Mouse (Mus musculus) lung, embryonic 16.5 days (tissue): ENCODE results near the gene Nptn. TPM values are rescaled to one million over a fixed set of nuclear protein-coding genes. Genes with fewer than 3 reads are reported as not detected.

Source experiments
- ATAC-seq: fragments of 200-750 bp; cut with Nextera tagmentation; 2 replicates; pipeline ENCODE4 v1.8.0; 2017; ENCODE audit warnings: low read depth, mild to moderate bottlenecking, moderate library complexity
- H3K27ac ChIP-seq: fragments of 300-500 bp; sonication (generic); 2 replicates; pipeline ENCODE4 v1.5.1; 2014; ENCODE audit warnings: mild to moderate bottlenecking, control low read depth, low read length
- H3K27me3 ChIP-seq: fragments of 300-500 bp; sonication (generic); 2 replicates; pipeline ENCODE4 v1.6.1; 2014; ENCODE audit warnings: low read depth, low read length, mixed read lengths; ENCODE audit not compliant: control insufficient read depth, insufficient read depth
- H3K36me3 ChIP-seq: fragments of 300-500 bp; sonication (generic); 2 replicates; pipeline ENCODE4 v1.6.1; 2014; ENCODE audit warnings: low read length; ENCODE audit not compliant: control insufficient read depth, insufficient read depth
- H3K4me1 ChIP-seq: fragments of 300-500 bp; sonication (generic); replicated peaks from 2 replicates; pipeline ENCODE4 v1.6.1; 2014; ENCODE audit warnings: low read length, mixed read lengths; ENCODE audit not compliant: control insufficient read depth, insufficient read depth
- H3K4me2 ChIP-seq: fragments of 300-500 bp; sonication (generic); 2 replicates; pipeline ENCODE4 v1.6.1; 2014; ENCODE audit warnings: low read depth, low read length, control low read depth
- H3K4me3 ChIP-seq: fragments of 300-500 bp; sonication (generic); 2 replicates; pipeline ENCODE4 v1.5.1; 2014; ENCODE audit warnings: mild to moderate bottlenecking, low read length, control low read depth
- H3K9ac ChIP-seq: fragments of 300-500 bp; sonication (generic); 2 replicates; pipeline ENCODE4 v1.6.1; 2014; ENCODE audit warnings: low read length, control low read depth
- H3K9me3 ChIP-seq: fragments of 300-500 bp; sonication (generic); 2 replicates; pipeline ENCODE4 v1.6.1; 2016; ENCODE audit warnings: low read length; ENCODE audit not compliant: control insufficient read depth
- WGBS: fragments of 180-500 bp; shearing (Covaris S2); extraction: QIAGEN DNeasy Blood & Tissue Kit; methylation state at CpG from one replicate; pipeline ENCODE4 v1.1.7; 2014; 5-methylcytosine and 5-hydroxymethylcytosine counted together
- polyA plus RNA-seq: library from polyadenylated mRNA; unstranded; fragments of >200 nt; fragmentation: Nextera tagmentation; extraction: Ambion mirVana; gene quantifications from 2 replicates; pipeline ENCODE4 v1.2.1, GENCODE M21; 2015

Gene Nptn
- polyA plus RNA-seq, 1 experiment from 2014 or later: 142 TPM

DNA sequence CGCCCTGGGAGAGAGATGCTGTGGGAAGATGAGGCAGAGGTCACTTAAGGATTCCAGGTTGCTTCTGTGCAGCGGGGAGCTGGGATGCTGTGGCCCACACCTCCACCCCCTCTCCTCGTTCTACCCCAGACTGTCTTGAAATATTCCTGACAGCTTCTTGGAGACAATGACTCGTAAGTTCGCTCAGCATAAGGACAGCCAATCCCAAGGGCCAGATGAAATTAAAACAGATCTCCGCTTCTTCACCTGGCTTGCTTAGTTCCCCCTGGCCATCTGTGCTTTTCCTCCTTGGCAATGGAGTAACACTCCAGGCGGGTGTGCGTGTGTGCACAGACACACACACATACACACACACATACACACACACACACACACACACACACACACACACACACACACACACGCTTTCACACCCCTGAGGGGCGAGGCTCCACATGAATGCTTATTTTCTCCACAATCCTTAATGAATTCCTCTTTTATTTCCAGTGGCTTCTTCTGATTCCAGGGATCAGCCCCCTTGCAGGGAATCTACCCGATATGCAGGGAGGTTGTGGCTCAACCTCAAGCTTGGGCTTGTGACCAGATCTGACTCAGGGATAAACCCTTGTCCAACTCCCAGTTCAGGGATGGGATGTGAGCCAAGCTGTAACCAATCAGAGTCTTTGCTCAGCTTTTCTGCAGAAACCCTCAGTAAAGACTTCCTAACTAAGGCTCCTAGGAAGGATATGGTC lies 35.2 kb upstream of the Nptn start:
- H3K4me3 ChIP-seq: no peak overlapping the region
- no peak for ATAC-seq
- no peak overlapping the region for H3K27ac ChIP-seq
- H3K4me2 ChIP-seq: no peak overlapping the region
- WGBS: 79% methylated on average over 11 of the region's 11 CpGs
- no peaks in the 10 kb centered on the region for H3K27me3 ChIP-seq
- H3K4me1 ChIP-seq: peaks cover 13% of the 10 kb centered on the region
- no peak overlapping the region for H3K9ac ChIP-seq
- H3K36me3 ChIP-seq: no peaks in the 10 kb centered on the region
- no peaks in the 10 kb centered on the region for H3K9me3 ChIP-seq

DNA sequence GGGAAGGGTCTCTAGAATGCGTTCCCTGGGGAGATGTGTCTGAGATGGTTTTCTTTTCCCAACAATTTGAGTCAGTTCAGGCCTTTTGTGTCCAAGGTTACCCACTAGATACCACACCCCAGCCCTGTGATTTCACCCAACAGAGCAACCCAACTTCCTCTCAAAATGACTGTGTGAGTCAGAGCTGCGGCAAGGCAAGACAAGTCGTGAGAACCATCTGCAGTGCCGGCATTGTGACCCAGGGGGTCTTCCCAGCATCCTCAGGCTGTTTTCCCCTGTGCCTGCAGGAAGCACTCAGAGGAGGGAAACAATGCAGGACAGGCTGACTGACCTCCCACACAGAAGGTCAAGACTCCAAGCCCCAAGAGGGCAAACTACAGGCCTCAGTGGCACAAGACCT lies 33.1 kb upstream of the Nptn start:
- Histone ChIP-seq H3K4me3 (no peak overlapping the region), H3K27ac (no peak overlapping the region), H3K9ac (no peak overlapping the region), H3K36me3 (no peaks in the 10 kb centered on the region), H3K4me2 (no peak overlapping the region), H3K4me1 (peaks cover 10% of the 10 kb centered on the region; the same call in 1 of the 2 replicates), H3K9me3 (no peaks in the 10 kb centered on the region), H3K27me3 (no peaks in the 10 kb centered on the region)
- no peak for ATAC-seq
- 41% methylated on average over 4 of the region's 4 CpGs for WGBS

DNA sequence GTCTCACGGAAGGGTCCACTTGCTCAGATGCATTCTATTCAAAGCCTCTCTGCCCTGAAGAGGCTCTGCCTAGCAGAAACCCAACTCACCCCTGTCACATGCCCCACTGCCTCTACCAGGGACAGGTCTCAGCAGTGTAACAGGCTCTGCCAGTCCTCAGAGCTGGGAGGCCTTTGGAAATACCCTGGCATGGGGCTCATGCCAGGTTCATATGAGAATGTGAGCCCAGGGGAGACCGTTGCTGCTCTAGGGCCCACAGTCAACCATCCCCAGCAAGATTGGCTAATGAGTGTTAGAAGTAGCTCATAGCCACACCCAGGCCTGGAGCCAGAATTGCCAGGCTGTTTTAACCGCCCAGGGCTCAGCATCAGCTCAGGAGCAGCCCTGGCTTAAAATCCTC lies 32.3 kb upstream of the Nptn start:
- peak; percentile 13; the same call in 1 of the 2 replicates for ATAC-seq
- WGBS: 62% methylated on average over 3 of the region's 3 CpGs
- H3K9ac ChIP-seq: no peak overlapping the region
- peaks cover 14% of the 10 kb centered on the region; the same call in 1 of the 2 replicates for H3K4me1 ChIP-seq
- no peak overlapping the region for H3K4me3 ChIP-seq
- no peaks in the 10 kb centered on the region for H3K9me3 ChIP-seq
- H3K4me2 ChIP-seq: no peak overlapping the region
- H3K27me3 ChIP-seq: no peaks in the 10 kb centered on the region
- H3K27ac ChIP-seq: no peak overlapping the region
- H3K36me3 ChIP-seq: no peaks in the 10 kb centered on the region

DNA sequence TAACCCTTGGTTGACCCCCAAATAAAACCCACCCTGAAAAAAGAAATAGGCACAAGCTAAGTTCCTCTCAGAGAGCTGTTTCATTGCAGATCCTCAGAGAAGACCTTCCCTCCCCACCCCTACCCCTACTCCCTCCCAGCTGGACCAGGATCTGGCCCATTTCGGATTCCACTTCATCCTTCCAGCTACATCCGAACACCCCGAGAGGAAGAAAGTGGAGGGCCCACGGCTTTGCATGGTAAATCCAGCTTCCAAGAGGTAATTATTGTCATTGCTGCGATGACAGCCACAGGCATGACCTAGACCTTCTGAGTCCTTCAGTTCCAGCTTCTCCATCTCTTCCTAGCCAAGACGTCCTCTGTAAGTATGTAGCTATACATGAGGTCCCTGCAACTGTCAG lies 31.1 kb upstream of the Nptn start:
- H3K9me3 ChIP-seq: no peaks in the 10 kb centered on the region
- H3K9ac ChIP-seq: no peak overlapping the region
- WGBS: 89% methylated on average over 6 of the region's 6 CpGs

DNA sequence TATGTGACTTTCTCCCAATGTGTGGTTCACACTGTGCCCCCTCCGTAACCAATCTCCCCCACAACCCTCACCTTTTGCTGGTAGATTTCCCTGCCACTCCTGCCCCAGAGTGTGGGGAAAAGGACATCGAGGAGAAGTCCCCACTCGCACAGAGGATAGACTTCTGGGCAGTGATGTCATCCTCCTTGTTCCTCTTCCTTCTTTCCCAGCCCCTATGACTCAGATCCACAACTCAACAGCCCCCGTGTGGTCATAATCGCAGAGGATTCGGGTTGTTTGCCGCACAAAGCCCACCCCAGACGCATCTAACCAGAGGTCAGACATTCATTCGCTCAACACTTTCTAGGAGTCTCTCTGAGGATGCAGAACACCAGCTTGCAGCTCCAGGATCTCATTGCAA lies 30.0 kb upstream of the Nptn start:
- Histone ChIP-seq H3K4me2 (no peak overlapping the region), H3K27me3 (no peaks in the 10 kb centered on the region), H3K9me3 (no peaks in the 10 kb centered on the region), H3K36me3 (no peaks in the 10 kb centered on the region), H3K4me3 (no peak overlapping the region), H3K27ac (no peak overlapping the region), H3K4me1 (peaks cover 21% of the 10 kb centered on the region; the same call in 1 of the 2 replicates), H3K9ac (no peak overlapping the region)
- ATAC-seq: no peak
- WGBS: 70% methylated on average over 9 of the region's 9 CpGs

More for the DNA sequence above, 31.1 kb upstream of the Nptn start:
- H3K4me2 ChIP-seq: no peak overlapping the region
- no peak overlapping the region for H3K4me3 ChIP-seq
- no peak overlapping the region for H3K27ac ChIP-seq
- no peaks in the 10 kb centered on the region for H3K36me3 ChIP-seq
- peaks cover 20% of the 10 kb centered on the region; the same call in 1 of the 2 replicates for H3K4me1 ChIP-seq
- no peaks in the 10 kb centered on the region for H3K27me3 ChIP-seq
- ATAC-seq: no peak

DNA sequence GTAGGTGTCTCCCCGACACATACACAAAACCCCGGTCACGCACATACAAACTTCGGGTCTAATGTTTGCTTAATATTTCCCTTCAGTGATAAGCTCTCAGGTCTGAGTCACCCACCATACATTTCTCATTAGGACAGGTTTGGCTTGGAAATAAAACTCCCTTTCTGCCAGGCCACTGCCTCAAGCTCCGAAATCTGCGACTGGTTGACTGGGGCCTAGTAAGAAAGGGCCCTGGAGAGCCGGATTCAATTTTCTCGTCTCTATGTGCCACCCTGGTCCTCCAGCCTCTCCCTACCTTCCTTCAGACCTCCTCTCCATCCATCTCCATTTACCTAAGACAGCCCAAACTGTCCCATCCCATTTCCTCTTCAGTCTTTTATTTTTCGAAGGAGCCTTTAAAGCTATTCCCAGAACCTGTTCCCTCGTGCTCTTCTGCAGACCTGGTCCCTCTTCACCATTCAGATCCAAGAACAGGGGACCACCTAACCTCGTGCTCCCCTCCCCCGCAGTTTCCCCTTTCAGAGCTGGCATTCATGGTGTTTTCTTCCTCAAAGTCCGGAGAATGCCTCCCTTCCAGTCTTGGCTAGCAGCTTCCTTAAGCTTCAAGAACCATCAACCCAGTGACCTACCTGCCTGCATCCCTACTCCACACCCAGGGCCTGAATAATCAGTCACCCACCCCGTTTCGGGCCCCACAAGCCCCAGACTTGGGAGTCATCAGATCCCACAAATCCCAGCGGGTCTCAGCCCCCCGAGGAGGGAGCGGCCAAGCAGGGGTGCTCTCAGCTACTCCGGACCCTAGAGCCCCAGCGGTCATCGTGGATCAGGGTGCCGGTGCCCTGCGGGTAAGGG lies 27.8 kb upstream of the Nptn start:
- Histone ChIP-seq H3K9me3 (no peaks in the 10 kb centered on the region), H3K9ac (peak overlapping the region; percentile 95), H3K4me2 (peak overlapping the region; percentile 83), H3K27me3 (no peaks in the 10 kb centered on the region), H3K36me3 (no peaks in the 10 kb centered on the region), H3K27ac (peak overlapping the region; percentile 95), H3K4me3 (peak overlapping the region; percentile 88), H3K4me1 (peaks cover 25% of the 10 kb centered on the region)
- 7% methylated on average over 23 of the region's 23 CpGs for WGBS
- ATAC-seq: peak; percentile 10; the same call in 1 of the 2 replicates

DNA sequence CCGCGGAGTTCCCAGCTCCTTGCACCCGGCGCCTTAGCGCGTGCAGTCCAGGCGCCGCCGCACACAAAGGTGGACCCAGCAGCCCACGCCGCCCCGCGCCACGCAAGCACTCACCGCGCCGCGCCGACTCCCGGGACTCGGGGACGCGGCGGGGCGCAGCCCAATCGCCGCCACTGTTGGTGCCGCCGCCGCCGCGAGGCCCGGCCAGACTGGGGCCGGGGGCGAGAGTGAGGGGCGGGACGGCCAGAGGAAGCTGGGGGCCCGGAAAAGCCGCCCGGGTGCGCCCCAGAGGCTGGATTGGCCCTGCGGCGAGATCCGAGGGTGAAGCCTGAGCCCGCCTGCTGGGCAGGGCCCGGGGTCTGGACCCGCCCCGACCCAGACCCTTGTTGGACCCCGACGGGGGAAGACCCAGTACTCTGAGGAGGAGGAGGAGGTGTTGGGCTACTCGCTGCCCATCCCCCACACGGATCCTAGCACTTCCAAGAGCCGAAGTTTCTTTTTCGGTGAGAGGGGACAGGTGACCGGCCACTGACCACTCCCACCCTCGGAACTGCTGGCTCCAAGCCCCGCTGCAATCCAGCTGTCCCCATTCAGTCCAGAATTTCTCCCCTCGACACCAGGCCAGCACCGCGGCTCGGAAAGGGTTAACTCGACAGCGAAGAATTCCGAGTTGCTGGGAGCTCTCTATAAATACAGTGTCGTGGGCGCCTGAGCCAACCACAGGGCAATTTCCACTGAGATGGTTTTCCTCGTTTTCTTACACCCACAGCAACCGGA lies 26.9 kb upstream of the Nptn start, which contains the start of gene Cd276:
Gene Cd276, minus strand, starts transcription at position 530 of the 777 bp plus-strand sequence.
- Histone ChIP-seq H3K27ac (peak within 1 kb of the TSS; percentile 95), H3K4me1 (peaks cover 25% of the 10 kb centered on the region), H3K4me3 (peak within 1 kb of the TSS; percentile 88), H3K9ac (peak within 1 kb of the TSS; percentile 95), H3K27me3 (no peaks in the 10 kb centered on the region), H3K9me3 (no peaks in the 10 kb centered on the region), H3K4me2 (peak within 1 kb of the TSS; percentile 83), H3K36me3 (no peaks in the 10 kb centered on the region)
- WGBS: under 1% methylated on average over 65 of the region's 68 CpGs
- peak; percentile 76 for ATAC-seq

DNA sequence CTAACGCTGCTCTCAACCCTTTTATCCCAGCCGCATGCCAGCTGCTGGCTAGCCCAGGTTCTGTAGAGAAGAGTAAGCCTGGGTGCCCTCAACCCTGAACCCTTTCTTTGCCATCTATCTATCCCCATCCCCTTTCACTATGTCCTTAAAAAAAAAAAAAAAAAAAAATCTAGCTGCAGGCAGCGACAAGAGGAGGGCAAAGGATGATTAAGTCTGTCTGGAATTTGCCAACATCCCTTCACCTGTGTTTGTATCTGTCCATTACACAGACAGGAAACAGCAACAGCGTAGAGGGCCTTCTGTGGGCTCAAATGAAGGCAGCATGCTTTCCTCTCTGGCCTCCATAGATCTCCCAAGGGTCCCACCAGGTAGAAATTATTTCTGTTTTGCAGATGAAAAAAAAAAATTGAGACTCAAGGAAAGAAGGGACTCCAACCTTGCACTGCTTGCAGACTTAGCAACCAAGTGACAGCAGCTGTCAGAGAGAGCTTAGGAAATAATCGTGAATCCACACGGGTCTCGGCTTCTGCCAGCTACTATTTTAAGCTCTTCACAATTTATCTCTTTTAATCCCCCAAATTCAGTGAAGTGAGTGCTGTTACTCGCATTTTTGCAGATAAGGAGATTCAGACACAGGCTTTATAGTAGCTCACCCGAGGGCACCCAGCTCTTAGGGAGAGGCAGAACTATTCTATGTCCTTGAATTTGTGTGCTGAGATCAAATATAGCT lies 26.2 kb upstream of the Nptn start:
- Histone ChIP-seq H3K36me3 (no peaks in the 10 kb centered on the region), H3K4me2 (peak overlapping the region; percentile 83), H3K27ac (peak overlapping the region; percentile 95), H3K9me3 (no peaks in the 10 kb centered on the region), H3K4me3 (peak overlapping the region; percentile 88), H3K4me1 (peaks cover 25% of the 10 kb centered on the region), H3K9ac (peak overlapping the region; percentile 95), H3K27me3 (no peaks in the 10 kb centered on the region)
- 7% methylated on average over 9 of the region's 9 CpGs for WGBS
- no peak for ATAC-seq
